Mouse (Mus musculus) CH12.LX (cell line): ENCODE measurements around the gene Adamtsl5. TPM values are rescaled to one million over a fixed set of nuclear protein-coding genes. Genes with fewer than 3 reads are reported as not detected.
A peak's percentile ranks its signal among the peaks of the same experiment; 100 is the strongest.

Experiments used
- DNase-seq: peaks from one replicate; pipeline ENCODE4 v3.0.0-alpha.2; 2013; ENCODE audit errors: extremely low read depth
- H3K27ac ChIP-seq: 2 replicates; pipeline ENCODE4 v1.5.1; 2012; ENCODE audit warnings: low read depth, mild to moderate bottlenecking, control low read depth, moderate library complexity; ENCODE audit not compliant: insufficient read depth
- H3K27me3 ChIP-seq: replicated peaks from 2 replicates; pipeline ENCODE3; 2012; ENCODE audit warnings: inconsistent platforms
- H3K36me3 ChIP-seq, 2 experiments: replicated peaks in 1 of 2; 2 replicates each; pipeline versions ENCODE3 to v1.6.1; 2012; ENCODE audit warnings: inconsistent platforms in 1 of 2, low read length in 1 of 2, mild to moderate bottlenecking in 1 of 2, mixed read lengths in 1 of 2, moderate library complexity in 1 of 2; ENCODE audit not compliant: control insufficient read depth in 1 of 2, insufficient read depth in 1 of 2
- H3K4me1 ChIP-seq, 2 experiments: 2 replicates each; pipeline ENCODE4 v1.6.1; 2012; ENCODE audit warnings: inconsistent platforms in 1 of 2, moderate library complexity in 1 of 2; ENCODE audit not compliant: insufficient read depth in 2 of 2, control insufficient read depth in 1 of 2
- H3K4me2 ChIP-seq: 2 replicates; pipeline ENCODE4 v1.6.1; 2012; ENCODE audit warnings: low read depth, mild to moderate bottlenecking, control low read depth; ENCODE audit not compliant: poor library complexity, insufficient read depth, severe bottlenecking
- H3K4me3 ChIP-seq, 3 experiments: fragments of 150-350 bp in 1 of 3; sonication (generic) in 1 of 3; replicated peaks in 1 of 3; 2 replicates each; pipeline versions ENCODE3 to v1.5.1; 2011 to 2012; ENCODE audit warnings: low read depth in 2 of 3, low read length in 2 of 3, mild to moderate bottlenecking in 2 of 3, moderate library complexity in 2 of 3, control low read depth in 1 of 3, improper control_type of control experiment in 1 of 3, inconsistent platforms in 1 of 3, mixed read lengths in 1 of 3; ENCODE audit not compliant: poor library complexity in 1 of 3
- H3K79me2 ChIP-seq: replicated peaks from 2 replicates; pipeline ENCODE4 v1.6.1; 2012; ENCODE audit warnings: mild to moderate bottlenecking, moderate library complexity; ENCODE audit not compliant: control insufficient read depth, poor library complexity, insufficient read depth, severe bottlenecking; ENCODE audit errors: extremely low read depth
- H3K9ac ChIP-seq: 2 replicates; pipeline ENCODE4 v1.6.1; 2012; ENCODE audit warnings: low read depth, mild to moderate bottlenecking, control low read depth, moderate library complexity; ENCODE audit not compliant: insufficient read depth
- H3K9me3 ChIP-seq: replicated peaks from 2 replicates; pipeline ENCODE3; 2012; ENCODE audit warnings: low read length, inconsistent platforms, mixed read lengths
- BHLHE40 ChIP-seq: IDR thresholded peaks from 2 replicates; pipeline ENCODE4 v1.6.1; 2011; ENCODE audit warnings: mild to moderate bottlenecking, low read depth, low read length, improper control_type of control experiment
- CHD1 ChIP-seq: IDR thresholded peaks from 2 replicates; pipeline ENCODE4 v1.6.1; 2012; ENCODE audit warnings: low read depth, low read length, improper control_type of control experiment, inconsistent platforms
- CHD2 ChIP-seq: IDR thresholded peaks from 2 replicates; pipeline ENCODE4 v1.6.1; 2011; ENCODE audit warnings: low read length, improper control_type of control experiment
- ELF1 ChIP-seq: IDR thresholded peaks from 2 replicates; pipeline ENCODE4 v1.6.1; 2014; ENCODE audit warnings: low read depth, mild to moderate bottlenecking, inconsistent platforms, low read length, improper control_type of control experiment
- EP300 ChIP-seq: IDR thresholded peaks from 2 replicates; pipeline ENCODE4 v1.6.1; 2011; ENCODE audit warnings: low read length, improper control_type of control experiment
- ETS1 ChIP-seq: conservative IDR thresholded peaks from 2 replicates; pipeline ENCODE4 v1.6.1; 2012; ENCODE audit warnings: low read depth, mild to moderate bottlenecking, inconsistent platforms, low read length, improper control_type of control experiment, moderate library complexity
- IRF4 ChIP-seq: IDR thresholded peaks from 2 replicates; pipeline ENCODE4 v1.6.1; 2014; ENCODE audit warnings: low read depth, mild to moderate bottlenecking, inconsistent platforms, low read length, improper control_type of control experiment
- JUN ChIP-seq: IDR thresholded peaks from 2 replicates; pipeline ENCODE4 v1.6.1; 2011; ENCODE audit warnings: low read depth, mild to moderate bottlenecking, low read length, improper control_type of control experiment, moderate library complexity; ENCODE audit not compliant: insufficient read depth
- JUND ChIP-seq: conservative IDR thresholded peaks from 2 replicates; pipeline ENCODE4 v1.6.1; 2011; ENCODE audit warnings: low read depth, low read length, improper control_type of control experiment
- KAT2A ChIP-seq: IDR thresholded peaks from 2 replicates; pipeline ENCODE4 v1.6.1; 2012; ENCODE audit warnings: low read length, improper control_type of control experiment, inconsistent platforms; ENCODE audit not compliant: insufficient replicate concordance
- MAX ChIP-seq: IDR thresholded peaks from 2 replicates; pipeline ENCODE4 v1.6.1; 2011; ENCODE audit warnings: low read length, improper control_type of control experiment
- MAZ ChIP-seq: IDR thresholded peaks from 2 replicates; pipeline ENCODE4 v1.6.1; 2012; ENCODE audit warnings: low read depth, mild to moderate bottlenecking, inconsistent platforms, low read length, improper control_type of control experiment, moderate library complexity
- MXI1 ChIP-seq: IDR thresholded peaks from 2 replicates; pipeline ENCODE4 v1.6.1; 2011; ENCODE audit warnings: mild to moderate bottlenecking, low read depth, low read length, improper control_type of control experiment
- MYC ChIP-seq: IDR thresholded peaks from 2 replicates; pipeline ENCODE4 v1.6.1; 2011; ENCODE audit warnings: low read depth, mild to moderate bottlenecking, improper control_type of control experiment, low read length
- NELFE ChIP-seq: IDR thresholded peaks from 2 replicates; pipeline ENCODE4 v1.6.1; 2011; ENCODE audit warnings: low read depth, low read length, improper control_type of control experiment
- NRF1 ChIP-seq: IDR thresholded peaks from 2 replicates; pipeline ENCODE4 v1.6.1; 2014; ENCODE audit warnings: low read depth, mild to moderate bottlenecking, inconsistent platforms, low read length, improper control_type of control experiment, moderate library complexity
- PAX5 ChIP-seq: IDR thresholded peaks from 2 replicates; pipeline ENCODE4 v1.6.1; 2012; ENCODE audit warnings: low read length, inconsistent platforms, mixed read lengths
- POLR2A ChIP-seq: IDR thresholded peaks from 2 replicates; pipeline ENCODE4 v1.6.1; 2011; ENCODE audit warnings: low read depth, mild to moderate bottlenecking, improper control_type of control experiment, low read length
- POLR2AphosphoS2 ChIP-seq: IDR thresholded peaks from 2 replicates; pipeline ENCODE4 v1.6.1; 2011; ENCODE audit warnings: low read depth, low read length, improper control_type of control experiment
- RAD21 ChIP-seq: IDR thresholded peaks from 2 replicates; pipeline ENCODE4 v1.6.1; 2011; ENCODE audit warnings: low read depth, mild to moderate bottlenecking, low read length, improper control_type of control experiment, moderate library complexity
- RCOR1 ChIP-seq: conservative IDR thresholded peaks from 2 replicates; pipeline ENCODE4 v1.6.1; 2012; ENCODE audit warnings: low read depth, mild to moderate bottlenecking, inconsistent platforms, low read length, improper control_type of control experiment
- SIN3A ChIP-seq: IDR thresholded peaks from 2 replicates; pipeline ENCODE4 v1.6.1; 2012; ENCODE audit warnings: low read length, improper control_type of control experiment, inconsistent platforms
- SMC3 ChIP-seq: IDR thresholded peaks from 2 replicates; pipeline ENCODE4 v1.6.1; 2011; ENCODE audit warnings: low read depth, low read length, improper control_type of control experiment
- TCF12 ChIP-seq: IDR thresholded peaks from 2 replicates; pipeline ENCODE4 v1.6.1; 2014; ENCODE audit warnings: low read depth, mild to moderate bottlenecking, inconsistent platforms, low read length, improper control_type of control experiment
- UBTF ChIP-seq: IDR thresholded peaks from 2 replicates; pipeline ENCODE4 v1.6.1; 2012; ENCODE audit warnings: low read depth, mild to moderate bottlenecking, inconsistent platforms, low read length, improper control_type of control experiment, moderate library complexity
- USF2 ChIP-seq: conservative IDR thresholded peaks from 2 replicates; pipeline ENCODE4 v1.6.1; 2011; ENCODE audit warnings: low read depth, low read length, improper control_type of control experiment
- ZC3H11A ChIP-seq: IDR thresholded peaks from 2 replicates; pipeline ENCODE4 v1.6.1; 2012; ENCODE audit warnings: low read depth, mild to moderate bottlenecking, inconsistent platforms, low read length, improper control_type of control experiment
- ZKSCAN1 ChIP-seq: IDR thresholded peaks from 2 replicates; pipeline ENCODE4 v1.6.1; 2012; ENCODE audit warnings: low read depth, inconsistent platforms, low read length, improper control_type of control experiment, borderline replicate concordance
- ZMIZ1 ChIP-seq: IDR thresholded peaks from 2 replicates; pipeline ENCODE4 v1.6.1; 2012; ENCODE audit warnings: low read depth, mild to moderate bottlenecking, inconsistent platforms, low read length, improper control_type of control experiment
- dilution Hi-C: fragments of 300-500 bp; cut with MboI; formaldehyde crosslinking; loops from 2 replicates; pipeline ENCODE4 v1.14.3; 2020; ENCODE audit warnings: low sequenced_read_pairs; ENCODE audit not compliant: extremely low pct_unique_long_range_greater_than_20kb, extremely low pct_ligation_motif_present
- in situ Hi-C: fragments of 300-500 bp; cut with MboI; formaldehyde crosslinking; loops from 3 replicates; pipeline ENCODE4 v1.14.3; 2019; ENCODE audit warnings: low sequenced_read_pairs, low pct_ligation_motif_present, low pct_unique_long_range_greater_than_20kb, mixed read lengths
- polyA plus RNA-seq: library from polyadenylated mRNA; unstranded; fragments of >175 nt; gene quantifications from 2 replicates; pipeline ENCODE4 v1.2.1, GENCODE M21; 2012; ENCODE audit warnings: low read depth; ENCODE audit not compliant: insufficient read length
- total RNA-seq, 2 experiments: library from RNA; depleted of rRNA; stranded (reverse); fragments of 300-350 nt in 1 of 2; fragments of >200 nt in 1 of 2; gene quantifications; 2 replicates each; pipeline ENCODE4 v1.2.3; 2012 to 2014

Adamtsl5 gene
- total and polyA plus RNA-seq, 3 experiments = 0.16 to 0.55 (median 0.27) TPM

DNA sequence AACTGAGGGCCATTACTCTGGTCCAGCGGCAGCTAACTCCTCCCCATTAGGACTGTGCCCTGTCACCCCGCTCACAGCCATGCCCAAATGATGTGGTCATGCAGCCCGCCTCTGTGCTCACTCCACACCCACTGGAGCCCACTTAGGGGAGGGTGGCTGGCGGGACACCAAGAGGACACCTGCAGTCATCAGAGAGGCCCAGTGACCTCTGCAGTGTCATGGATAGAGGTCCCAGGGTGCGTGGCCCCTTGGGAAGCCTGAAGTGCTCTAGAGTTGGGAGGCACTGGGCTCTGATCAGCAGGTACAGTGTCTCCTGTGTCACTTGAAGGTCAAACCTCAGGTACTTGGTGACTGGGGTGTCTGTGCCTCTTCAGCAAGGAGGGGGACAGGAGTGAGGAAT, 51.4 kb downstream of the Adamtsl5 start:
- peaks cover 18 to 29% of the 10 kb centered on the region in 2 experiments for H3K36me3 ChIP-seq
- dilution Hi-C loops = no loop called here
- H3K4me3 ChIP-seq = no peak overlapping the region
- H3K4me2 ChIP-seq = no peak overlapping the region
- H3K27ac ChIP-seq = no peak overlapping the region
- in situ Hi-C loops = no loop called here
- H3K9ac ChIP-seq = no peak overlapping the region
- TF ChIP-seq POLR2AphosphoS2 (no peak), MAZ (no peak), MXI1 (no peak), BHLHE40 (no peak), RCOR1 (no peak), CHD2 (no peak), ELF1 (no peak), TCF12 (no peak), POLR2A (no peak)
- H3K79me2 ChIP-seq = peaks cover 17% of the 10 kb centered on the region
- peaks cover 8 to 30% of the 10 kb centered on the region in 2 experiments; a peak in 3 of 4 replicates for H3K4me1 ChIP-seq
- H3K9me3 ChIP-seq = no peaks in the 10 kb centered on the region
- no peak for DNase-seq
- H3K27me3 ChIP-seq = peaks cover 31% of the 10 kb centered on the region

DNA sequence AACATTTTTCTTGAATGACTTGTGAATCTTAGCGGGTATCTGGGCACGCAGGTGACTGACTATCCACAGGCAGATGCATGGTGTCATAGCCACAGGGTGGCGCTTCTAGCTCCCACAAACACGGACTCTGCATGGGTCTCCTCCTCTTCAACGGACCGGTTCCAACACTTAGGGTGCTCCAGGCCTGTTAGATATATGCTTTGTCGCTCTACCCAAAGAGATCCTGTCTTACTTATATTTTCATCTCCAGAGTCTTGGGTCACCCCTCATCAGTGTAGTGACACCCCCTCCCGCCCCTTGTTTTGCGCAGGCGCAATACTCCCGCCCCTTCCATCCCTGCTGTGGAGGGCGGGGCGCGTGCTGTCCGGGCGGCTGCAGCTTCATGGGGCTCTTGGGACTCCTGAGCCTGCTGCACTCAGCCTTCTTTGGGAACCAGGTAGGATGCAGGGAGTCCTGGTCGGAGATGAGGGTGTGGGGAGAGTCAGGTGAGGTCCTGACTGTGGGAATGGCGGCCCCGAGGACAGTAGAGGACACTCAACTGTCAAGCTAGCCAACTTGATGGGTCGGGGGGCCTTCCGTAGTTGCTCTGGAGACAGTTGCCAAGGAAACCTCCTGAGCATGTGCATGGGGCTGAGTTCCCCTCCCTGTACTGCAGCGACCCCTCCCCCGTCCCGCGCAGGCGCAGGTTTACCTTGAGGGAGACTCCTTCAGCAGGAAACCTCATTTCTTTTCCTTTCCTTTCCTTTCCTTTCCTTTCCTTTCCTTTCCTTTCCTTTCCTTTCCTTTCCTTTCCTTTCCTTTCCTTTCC, 52.4 kb downstream of the Adamtsl5 start, which contains the start of gene Apc2:
Gene Apc2, plus strand, starts transcription at position 360 of the 808 bp plus-strand sequence.
- Histone ChIP-seq H3K79me2 (peaks cover 17% of the 10 kb centered on the region), H3K27ac (no peak within 1 kb of the TSS), H3K4me1 (peaks cover 8 to 33% of the 10 kb centered on the region in 2 experiments; a peak in 3 of 4 replicates), H3K9ac (no peak within 1 kb of the TSS), H3K4me3 (no peak within 1 kb of the TSS), H3K9me3 (no peaks in the 10 kb centered on the region), H3K4me2 (no peak within 1 kb of the TSS), H3K27me3 (peaks cover 21% of the 10 kb centered on the region), H3K36me3 (peaks cover 18 to 29% of the 10 kb centered on the region in 2 experiments)
- in situ Hi-C loops = no loop called here
- peak; percentile 66 for DNase-seq
- dilution Hi-C loops = no loop called here
- TF ChIP-seq ETS1 (no peak), RAD21 (peak; percentile 47), KAT2A (no peak), MAX (peak; percentile 26; the same call in 1 of the 2 replicates), JUND (no peak), POLR2A (no peak), NELFE (no peak), MXI1 (no peak), CHD2 (peak; percentile 59; the same call in 1 of the 2 replicates), SIN3A (peak; percentile 59; the same call in 1 of the 2 replicates), ZKSCAN1 (no peak), TCF12 (0 out of 2 replicates have a peak, but pooled peaks have one; percentile 24), CHD1 (no peak), JUN (no peak), POLR2AphosphoS2 (0 out of 2 replicates have a peak, but pooled peaks have one; percentile 23), MYC (peak; percentile 38; the same call in 1 of the 2 replicates), EP300 (no peak), MAZ (peak; percentile 36; the same call in 1 of the 2 replicates), BHLHE40 (0 out of 2 replicates have a peak, but pooled peaks have one; percentile 40), ZMIZ1 (no peak; the same call in 1 of the 2 replicates), NRF1 (no peak), UBTF (no peak), IRF4 (no peak; the same call in 1 of the 2 replicates), USF2 (0 out of 2 replicates have a peak, but pooled peaks have one; percentile 8), ZC3H11A (no peak), SMC3 (peak; percentile 82), PAX5 (no peak)
